Mouse (Mus musculus): ENCODE data around the gene C4b.

The C4b gene

DNA sequence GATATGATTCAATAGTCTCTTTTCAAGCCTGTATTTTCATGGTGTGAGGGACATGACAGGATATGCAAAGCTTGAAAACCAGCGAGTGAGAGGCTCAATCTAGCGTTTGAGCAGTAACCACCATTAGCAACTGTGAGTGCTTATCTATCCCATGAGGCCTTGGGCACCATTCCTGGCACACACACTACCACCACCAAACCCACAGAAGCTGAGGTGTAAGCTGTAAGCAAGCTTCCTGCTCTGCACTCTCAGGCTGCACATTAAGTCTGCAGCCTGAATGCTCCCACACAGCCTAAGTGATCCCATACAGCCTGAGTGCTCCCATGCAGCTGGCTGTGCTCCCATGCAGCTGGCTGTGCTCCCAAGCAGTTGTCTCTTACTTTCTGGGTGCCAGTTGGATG is 43.0 kb downstream of the C4b start:
- DNase-seq (ENCODE audit: low spot score), result no peak

DNA sequence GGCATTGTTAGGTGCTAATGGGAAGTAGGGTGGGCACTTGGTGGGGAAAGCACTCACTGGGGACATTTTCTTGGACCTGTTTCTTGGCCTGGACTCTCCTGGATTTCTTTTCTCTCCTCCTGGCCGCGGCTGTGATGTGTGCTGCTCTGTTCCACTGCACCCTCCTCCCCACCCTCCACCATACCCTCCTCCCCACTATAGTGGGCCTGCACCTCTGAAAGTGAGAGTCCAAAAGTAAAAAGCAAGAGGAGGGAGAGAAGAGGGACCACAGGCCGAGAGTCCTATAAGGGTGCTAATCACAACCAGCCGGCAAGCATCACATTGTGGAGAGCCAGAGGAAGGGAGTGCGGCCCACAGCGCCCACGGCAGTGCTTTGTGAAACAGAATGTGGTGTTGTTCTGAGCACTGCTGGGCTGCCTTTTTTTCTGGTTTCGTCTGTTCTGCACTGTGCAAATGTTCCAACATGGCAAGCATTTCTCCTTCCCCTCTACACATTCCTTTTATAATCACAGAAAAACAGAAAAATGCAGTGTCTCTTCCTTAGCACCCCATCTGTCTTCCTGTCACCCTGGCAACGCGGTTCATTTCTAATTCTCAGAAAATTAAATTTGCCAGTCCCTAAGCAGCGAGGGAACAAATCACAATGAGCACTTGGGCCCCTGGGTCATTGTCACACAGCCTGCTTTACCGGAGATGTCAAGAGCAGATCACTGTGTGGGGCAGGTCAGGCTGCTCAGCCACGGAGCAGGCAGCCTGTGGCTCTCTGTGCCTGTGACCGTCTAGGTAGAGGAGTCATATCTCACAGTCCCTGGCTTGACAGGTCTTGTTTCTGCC is 43.9 kb downstream of the C4b start:
- DNase-seq (ENCODE audit: low spot score), result no peak

DNA sequence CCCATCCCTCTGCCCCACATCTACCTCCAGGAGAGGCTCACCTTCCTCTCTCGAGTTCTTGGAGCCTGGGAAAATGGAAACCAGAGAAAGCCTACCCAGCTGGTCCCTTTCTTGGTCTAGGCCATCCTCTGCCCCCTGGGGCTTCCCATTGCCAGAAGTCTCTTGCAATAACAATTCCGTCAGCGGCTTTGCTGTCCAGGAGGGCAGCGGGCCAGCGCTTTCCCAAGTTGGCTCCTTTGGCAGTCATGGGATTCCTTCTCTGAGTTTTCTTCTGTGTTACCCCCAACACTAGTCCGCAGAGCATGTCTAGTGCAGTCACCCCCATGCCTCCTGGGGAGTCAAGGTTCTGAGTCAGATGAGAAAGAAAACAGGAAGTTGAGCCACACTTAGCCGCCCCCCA is 50.8 kb downstream of the C4b start:
- peak; percentile 67 for DNase-seq (ENCODE audit: low spot score)

DNA sequence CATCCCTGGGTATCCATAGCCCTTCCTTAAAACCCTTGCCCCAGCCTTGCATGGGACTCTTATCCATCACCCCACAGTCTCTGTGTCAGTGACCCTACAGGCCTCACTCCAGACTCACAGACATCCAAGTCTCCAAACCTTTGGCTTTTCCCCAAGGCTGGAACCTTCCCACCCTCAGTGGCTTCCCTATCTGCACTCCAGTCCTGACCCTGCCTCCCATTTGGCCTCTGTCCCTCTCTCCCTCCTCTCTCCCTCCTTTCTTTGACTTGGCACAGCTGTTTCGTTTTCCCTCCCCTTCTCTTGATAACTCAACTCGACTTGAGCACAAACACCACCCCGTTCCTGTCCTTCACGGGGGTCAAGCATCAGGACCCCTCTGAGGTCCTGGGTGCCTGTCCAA is 53.2 kb downstream of the C4b start:
- peak; percentile 68 for DNase-seq (ENCODE audit: low spot score)

DNA sequence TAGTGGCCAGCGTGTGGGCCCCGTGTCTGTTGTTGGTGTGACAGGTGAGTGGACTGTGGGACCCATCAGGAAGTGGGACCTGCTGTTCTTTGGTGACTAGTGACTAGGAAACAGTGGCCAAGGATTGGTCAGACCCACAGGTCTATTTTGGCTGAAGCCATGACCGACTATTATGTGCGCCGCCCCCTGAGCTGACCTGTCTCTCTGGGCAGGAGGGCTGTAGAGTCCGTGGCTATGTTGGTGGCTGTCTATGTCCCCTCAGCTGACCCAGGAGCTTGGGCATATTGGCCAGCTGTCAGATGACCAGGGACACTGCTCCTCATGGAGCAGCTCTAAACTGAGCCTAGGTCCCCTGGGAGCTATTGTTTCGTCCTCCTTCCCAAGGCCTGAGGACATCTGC is 54.8 kb downstream of the C4b start:
- DNase-seq (ENCODE audit: low spot score), result no peak

DNA sequence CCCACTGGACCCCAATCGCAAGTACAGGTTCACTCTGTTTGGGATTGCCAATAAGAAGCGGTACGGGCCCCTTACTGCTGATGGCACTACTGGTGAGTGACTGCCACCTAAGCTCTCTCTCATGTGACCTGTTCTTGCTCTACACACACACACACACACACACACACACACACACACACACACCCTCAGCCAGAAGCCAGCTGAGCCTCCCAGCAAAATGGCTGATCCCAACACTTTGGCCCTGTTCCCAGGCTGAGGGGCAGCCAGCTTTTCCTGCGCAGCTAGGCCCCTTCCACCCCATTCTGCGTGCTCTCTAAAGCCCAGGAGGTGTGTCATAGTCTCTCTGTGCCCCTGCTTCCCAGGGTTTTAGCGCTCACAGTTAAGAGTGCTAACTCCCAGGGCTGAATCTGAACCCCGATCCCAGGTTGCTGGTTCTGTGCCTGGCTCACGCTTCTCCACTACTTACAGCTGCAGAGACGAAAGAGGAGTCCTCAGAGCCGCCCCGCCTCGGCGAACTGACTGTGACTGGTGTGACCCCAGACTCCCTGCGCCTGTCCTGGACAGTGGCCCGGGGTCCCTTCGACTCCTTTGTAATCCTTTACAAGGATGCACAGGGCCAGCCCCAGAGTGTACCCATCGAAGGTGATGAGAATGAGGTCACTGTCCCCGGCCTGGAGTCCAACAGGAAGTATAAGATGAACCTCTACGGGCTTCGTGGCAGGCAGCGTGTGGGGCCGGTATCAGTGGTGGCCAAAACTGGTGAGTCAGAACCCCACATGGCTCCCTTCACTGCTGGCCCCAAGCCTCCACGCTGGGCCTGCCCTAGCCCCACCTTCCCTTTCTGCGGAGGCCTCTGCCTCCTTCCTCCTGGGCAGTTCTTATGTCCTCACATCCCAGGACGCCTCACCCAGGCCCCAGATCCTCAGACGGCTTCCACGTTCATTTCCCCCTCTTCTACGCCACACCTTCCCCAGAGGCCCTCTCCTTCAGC is 58.3 kb downstream of the C4b start:
- no peak for DNase-seq (ENCODE audit: low spot score)

DNA sequence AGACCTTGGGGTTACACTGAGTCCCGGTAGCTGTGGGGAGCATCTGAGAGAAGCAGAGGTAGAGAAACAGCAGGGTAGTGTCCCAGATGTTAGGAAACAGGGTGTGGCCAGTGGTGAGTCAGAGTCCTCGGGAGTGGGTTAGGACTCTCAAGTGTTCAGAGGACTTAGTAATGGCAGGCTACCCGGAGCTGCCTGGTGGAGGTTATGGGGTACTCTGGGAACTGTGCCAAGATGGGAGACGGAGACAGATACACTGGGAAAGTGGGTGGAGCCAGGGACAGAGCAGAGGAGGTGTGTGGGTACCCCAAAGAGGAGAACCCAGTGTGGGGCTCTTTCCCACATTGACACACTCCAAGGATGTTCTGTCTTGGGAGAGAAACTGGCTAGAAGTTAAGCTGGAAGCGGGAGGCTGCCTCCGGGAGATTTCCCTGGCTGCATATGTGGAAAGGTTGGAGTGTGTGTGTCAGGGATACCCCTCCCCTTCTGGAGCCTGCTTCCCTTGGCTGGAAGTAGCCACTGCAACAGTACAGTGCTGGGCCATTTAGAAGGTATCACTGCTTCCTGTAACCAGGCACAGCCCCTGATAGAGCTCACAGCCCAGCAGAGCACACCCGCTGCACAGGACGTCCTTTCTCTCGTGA is 59.3 kb downstream of the C4b start:
- no peak for DNase-seq (ENCODE audit: low spot score)

DNA sequence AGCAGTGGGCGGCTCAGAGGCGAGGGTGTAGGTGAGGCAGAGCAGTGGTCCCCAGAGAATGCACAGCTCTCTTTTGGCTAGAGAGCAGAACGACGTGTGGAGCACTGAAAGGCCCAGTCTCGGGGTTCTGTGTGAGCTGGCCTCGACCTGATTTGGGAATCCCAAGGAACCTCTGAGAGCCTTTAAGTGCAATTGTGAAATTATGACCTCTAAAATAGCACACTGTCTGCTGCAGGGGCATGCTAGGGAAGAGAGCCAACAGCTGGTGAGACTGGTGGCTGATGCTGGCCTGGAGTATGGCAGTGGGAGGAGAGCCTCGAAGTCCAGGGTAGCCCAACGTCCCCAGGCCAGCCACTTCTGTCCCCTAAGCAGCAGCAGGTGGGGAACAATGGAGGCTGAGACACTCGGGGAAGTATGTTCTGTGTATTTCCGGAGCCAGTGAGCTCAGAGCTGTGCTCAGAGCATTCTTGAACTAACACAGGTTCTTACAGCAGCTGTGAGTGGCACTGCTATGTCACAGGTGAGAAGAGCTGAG is 59.9 kb downstream of the C4b start:
- DNase-seq (ENCODE audit: low spot score), result no peak

DNA sequence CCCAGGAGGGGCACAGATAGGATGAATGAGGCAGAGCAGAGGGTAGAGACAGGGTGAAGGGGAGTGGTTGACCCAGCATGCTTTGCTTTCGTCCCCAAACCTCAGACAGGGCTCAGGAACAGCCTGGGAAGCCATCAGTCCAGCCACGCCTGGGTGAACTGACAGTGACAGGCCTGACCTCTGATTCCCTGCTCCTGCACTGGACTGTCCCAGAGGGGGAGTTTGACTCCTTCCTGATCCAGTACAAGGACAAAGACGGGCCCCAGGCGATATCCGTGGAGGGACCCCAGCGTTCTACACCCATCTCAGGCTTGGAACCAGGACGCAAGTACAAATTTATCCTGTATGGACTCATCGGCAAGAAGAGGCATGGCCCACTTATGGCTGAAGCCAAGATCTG is 60.5 kb downstream of the C4b start:
- DNase-seq (ENCODE audit: low spot score), result no peak

DNA sequence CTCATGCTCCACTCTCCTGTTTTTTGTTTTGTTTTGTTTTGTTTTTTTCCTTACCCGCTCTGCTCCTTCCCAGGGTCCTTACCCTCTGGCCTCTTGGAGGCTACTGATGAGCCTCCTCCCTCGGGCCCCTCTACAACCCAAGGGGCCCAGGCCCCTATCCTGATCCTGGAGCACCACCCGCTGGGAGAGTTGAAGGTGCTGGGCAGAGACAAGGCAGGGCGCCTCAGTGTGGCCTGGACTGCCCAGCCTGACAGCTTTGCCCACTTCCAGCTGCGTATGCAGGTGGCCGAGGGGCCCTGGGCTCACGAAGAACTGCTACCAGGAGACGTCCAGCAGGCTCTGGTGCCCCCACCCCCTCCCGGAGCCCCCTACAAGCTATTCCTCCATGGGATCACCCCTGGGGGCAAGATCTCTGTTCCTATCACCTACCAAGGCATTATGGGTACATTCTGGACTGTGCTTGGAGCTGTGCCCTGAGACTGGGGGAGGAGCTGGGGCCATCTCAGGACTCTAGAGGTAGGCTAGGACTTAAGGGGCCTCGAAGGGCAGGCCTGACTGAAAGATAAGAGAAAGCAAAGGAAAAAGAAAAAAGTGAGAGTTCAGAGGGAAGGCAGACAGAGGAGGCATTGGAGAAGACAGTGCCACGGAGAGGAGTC is 61.7 kb downstream of the C4b start:
- no peak for DNase-seq (ENCODE audit: low spot score)

DNA sequence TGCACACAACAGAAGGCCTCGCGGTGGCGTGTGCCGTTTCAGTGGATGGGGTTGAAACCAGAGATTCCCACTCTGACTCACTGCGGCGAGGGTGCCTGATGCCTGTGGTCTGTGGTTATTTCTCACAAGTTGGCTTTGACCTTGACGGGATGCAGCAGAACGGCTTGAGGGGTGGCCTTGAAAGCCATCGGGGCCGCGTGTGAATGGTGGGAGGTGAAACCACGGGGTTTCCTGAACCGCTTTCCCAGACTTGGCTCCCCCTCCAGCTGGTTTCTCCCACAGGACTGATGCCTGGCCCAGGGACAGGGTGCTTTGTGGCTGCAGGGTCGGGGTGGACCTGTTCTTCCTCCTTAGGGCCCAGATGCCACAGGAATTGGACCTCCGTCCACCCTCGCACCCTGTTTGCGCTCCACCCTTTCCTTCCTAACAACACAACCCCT is 62.5 kb downstream of the C4b start:
- DNase-seq (ENCODE audit: low spot score), result peak; percentile 63

DNA sequence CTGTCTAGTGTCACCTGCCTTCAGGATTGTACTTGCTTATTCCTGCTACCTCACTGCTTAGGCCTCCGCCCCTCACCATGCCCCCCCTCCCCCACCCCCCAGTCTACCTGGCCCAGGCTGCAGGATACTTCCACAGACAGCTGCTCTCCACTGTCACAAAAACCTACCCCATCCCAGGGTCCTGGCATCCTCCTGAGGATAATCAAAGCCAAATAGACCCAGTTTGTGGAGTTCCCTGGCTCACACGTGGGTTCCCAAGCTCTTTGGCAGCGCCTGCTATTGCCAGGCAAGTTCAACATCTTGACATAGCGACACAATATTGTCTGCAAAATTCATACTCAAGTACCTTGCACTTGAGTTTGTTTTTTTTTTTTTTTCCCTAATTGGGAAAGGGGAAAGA is 63.1 kb downstream of the C4b start:
- no peak for DNase-seq (ENCODE audit: low spot score)

DNA sequence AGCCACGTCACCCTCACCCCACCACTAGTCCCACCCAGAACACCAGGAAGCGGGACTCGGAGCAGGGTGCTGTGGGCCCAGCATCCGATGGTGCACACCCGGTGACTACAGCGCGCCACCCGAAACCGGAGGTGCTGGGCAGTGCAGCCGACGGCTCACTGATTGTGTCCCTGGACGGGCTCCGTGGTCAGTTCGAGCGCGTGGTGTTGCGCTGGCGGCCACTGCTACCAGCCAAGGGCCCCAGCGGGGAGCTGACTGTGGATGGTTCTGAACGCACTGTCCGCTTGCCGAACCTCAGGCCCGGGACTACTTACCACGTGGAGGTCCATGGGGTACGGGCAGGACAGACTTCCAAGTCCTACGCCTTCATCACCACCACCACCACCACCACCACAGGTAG is 63.5 kb downstream of the C4b start:
- no peak for DNase-seq (ENCODE audit: low spot score)

All from lung, postnatal 25 days (tissue).